Mouse (Mus musculus) lung, embryonic 16.5 days (tissue): ENCODE data around the gene M6pr. TPM values are rescaled to one million over a fixed set of nuclear protein-coding genes. Genes with fewer than 3 reads are reported as not detected.
A peak's percentile ranks its signal among the peaks of the same experiment; 100 is the strongest.

Source experiments
- ATAC-seq: fragments of 200-750 bp; cut with Nextera tagmentation; 2 replicates; pipeline ENCODE4 v1.8.0; 2017; ENCODE audit warnings: low read depth, mild to moderate bottlenecking, moderate library complexity
- H3K27ac ChIP-seq: fragments of 300-500 bp; sonication (generic); 2 replicates; pipeline ENCODE4 v1.5.1; 2014; ENCODE audit warnings: mild to moderate bottlenecking, control low read depth, low read length
- H3K27me3 ChIP-seq: fragments of 300-500 bp; sonication (generic); 2 replicates; pipeline ENCODE4 v1.6.1; 2014; ENCODE audit warnings: low read depth, low read length, mixed read lengths; ENCODE audit not compliant: control insufficient read depth, insufficient read depth
- H3K36me3 ChIP-seq: fragments of 300-500 bp; sonication (generic); 2 replicates; pipeline ENCODE4 v1.6.1; 2014; ENCODE audit warnings: low read length; ENCODE audit not compliant: control insufficient read depth, insufficient read depth
- H3K4me1 ChIP-seq: fragments of 300-500 bp; sonication (generic); replicated peaks from 2 replicates; pipeline ENCODE4 v1.6.1; 2014; ENCODE audit warnings: low read length, mixed read lengths; ENCODE audit not compliant: control insufficient read depth, insufficient read depth
- H3K4me2 ChIP-seq: fragments of 300-500 bp; sonication (generic); 2 replicates; pipeline ENCODE4 v1.6.1; 2014; ENCODE audit warnings: low read depth, low read length, control low read depth
- H3K4me3 ChIP-seq: fragments of 300-500 bp; sonication (generic); 2 replicates; pipeline ENCODE4 v1.5.1; 2014; ENCODE audit warnings: mild to moderate bottlenecking, low read length, control low read depth
- H3K9ac ChIP-seq: fragments of 300-500 bp; sonication (generic); 2 replicates; pipeline ENCODE4 v1.6.1; 2014; ENCODE audit warnings: low read length, control low read depth
- H3K9me3 ChIP-seq: fragments of 300-500 bp; sonication (generic); 2 replicates; pipeline ENCODE4 v1.6.1; 2016; ENCODE audit warnings: low read length; ENCODE audit not compliant: control insufficient read depth
- WGBS: fragments of 180-500 bp; shearing (Covaris S2); extraction: QIAGEN DNeasy Blood & Tissue Kit; methylation state at CpG from one replicate; pipeline ENCODE4 v1.1.7; 2014; 5-methylcytosine and 5-hydroxymethylcytosine counted together
- polyA plus RNA-seq: library from polyadenylated mRNA; unstranded; fragments of >200 nt; fragmentation: Nextera tagmentation; extraction: Ambion mirVana; gene quantifications from 2 replicates; pipeline ENCODE4 v1.2.1, GENCODE M21; 2015

Gene M6pr
- polyA plus RNA-seq, 1 experiment from 2014 or later: 123 TPM

GRCm38 (mm10) chr6:122334786-122335340, 26.3 kb downstream of the M6pr start:
- Histone ChIP-seq H3K27ac (no peak overlapping the region), H3K9me3 (no peaks in the 10 kb centered on the region), H3K9ac (no peak overlapping the region), H3K4me2 (no peak overlapping the region), H3K36me3 (peaks cover 23% of the 10 kb centered on the region), H3K27me3 (no peaks in the 10 kb centered on the region), H3K4me3 (no peak overlapping the region), H3K4me1 (peaks cover 8% of the 10 kb centered on the region; the same call in 1 of the 2 replicates)
- ATAC-seq: no peak
- WGBS: 78% methylated on average over 7 of the region's 7 CpGs

- Histone ChIP-seq H3K4me2 (no peak overlapping the region), H3K4me1 (peaks cover 12% of the 10 kb centered on the region; the same call in 1 of the 2 replicates), H3K9me3 (no peaks in the 10 kb centered on the region), H3K4me3 (no peak overlapping the region), H3K27ac (no peak overlapping the region), H3K27me3 (no peaks in the 10 kb centered on the region), H3K9ac (no peak overlapping the region), H3K36me3 (peaks cover 14% of the 10 kb centered on the region)
- no peak for ATAC-seq
- WGBS: 52% methylated on average over 6 of the region's 6 CpGs
Observed at GRCm38 (mm10) chr6:122337546-122337945, 29.0 kb downstream of the M6pr start.

DNA sequence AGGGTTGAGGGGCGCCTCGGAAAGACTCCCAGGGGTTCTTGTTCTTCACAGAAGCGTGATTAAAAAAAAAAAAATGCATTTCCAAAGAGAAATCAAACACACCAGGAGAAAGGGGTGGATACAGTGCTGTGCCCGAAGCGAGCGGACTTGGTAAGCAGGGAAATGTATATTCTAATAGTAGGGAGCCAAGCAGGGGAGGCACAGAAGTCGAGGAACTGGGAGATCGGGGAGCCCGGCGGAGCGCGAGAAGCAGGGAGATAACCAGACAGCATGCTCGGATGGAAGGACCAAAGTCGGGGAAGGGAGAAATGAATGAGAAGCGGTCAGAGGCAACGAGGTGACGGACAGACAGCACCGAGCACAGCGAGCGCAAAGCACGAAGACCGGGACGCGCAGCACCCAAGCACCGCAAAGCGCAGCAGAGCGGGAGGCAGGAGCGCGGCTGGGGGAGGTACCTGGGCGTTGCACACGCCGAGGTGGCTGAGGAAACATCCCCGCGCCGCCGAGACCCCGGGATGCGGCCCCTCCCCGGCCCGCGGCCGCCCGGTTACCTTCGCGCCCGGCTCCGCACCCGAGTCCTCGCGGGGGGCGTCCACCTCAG, 30.6 kb downstream of the M6pr start:
- ATAC-seq: peak; percentile 81
- peak overlapping the region; percentile 65 for H3K4me2 ChIP-seq
- WGBS: under 1% methylated on average over 27 of the region's 51 CpGs
- H3K4me1 ChIP-seq: peaks cover 12% of the 10 kb centered on the region; the same call in 1 of the 2 replicates
- H3K4me3 ChIP-seq: peak overlapping the region; percentile 76
- peak overlapping the region; percentile 82 for H3K9ac ChIP-seq
- peak overlapping the region; percentile 97 for H3K27ac ChIP-seq
- H3K9me3 ChIP-seq: no peaks in the 10 kb centered on the region
- H3K27me3 ChIP-seq: no peaks in the 10 kb centered on the region
- H3K36me3 ChIP-seq: peaks cover 7% of the 10 kb centered on the region

DNA sequence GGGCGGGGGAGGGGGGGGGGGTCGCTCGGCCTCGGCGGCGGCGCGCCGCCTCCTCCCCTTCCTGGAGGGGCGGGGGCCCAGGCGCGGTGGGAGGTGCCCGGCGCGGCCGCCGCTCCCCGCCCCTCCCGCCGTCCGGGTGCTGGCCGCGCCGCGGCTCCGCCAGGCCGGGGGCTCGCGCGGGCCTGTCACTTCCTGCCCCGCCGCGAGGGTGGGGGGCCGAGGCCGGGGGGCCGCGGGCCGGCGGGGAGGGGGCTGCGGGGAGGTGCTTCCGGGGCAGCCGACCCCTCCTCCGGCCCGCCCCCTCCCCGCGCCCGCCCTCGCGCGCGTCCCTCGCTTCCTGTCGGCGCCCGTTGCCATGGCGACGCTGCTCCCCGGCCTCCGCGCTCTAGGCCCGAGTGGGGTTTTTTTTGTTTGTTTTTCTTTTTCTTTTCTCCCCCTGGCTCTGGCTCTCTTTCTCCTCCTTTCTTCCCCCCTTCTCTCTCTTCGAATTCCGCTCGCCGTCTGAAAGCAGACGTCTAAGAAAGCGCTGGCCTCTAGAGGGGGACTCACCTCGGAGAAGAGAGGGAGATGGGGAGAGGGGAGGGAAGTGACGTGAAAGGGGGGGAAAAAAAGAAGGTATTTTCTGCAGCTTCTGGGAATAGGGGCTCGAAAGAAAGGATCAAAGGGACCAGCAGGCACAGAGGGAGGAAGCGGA, 31.3 kb downstream of the M6pr start:
- Histone ChIP-seq H3K4me1 (peaks cover 14% of the 10 kb centered on the region; the same call in 1 of the 2 replicates), H3K9ac (peak overlapping the region; percentile 82), H3K27ac (peak overlapping the region; percentile 97), H3K4me3 (peak overlapping the region; percentile 76), H3K9me3 (no peaks in the 10 kb centered on the region), H3K36me3 (peaks cover 3% of the 10 kb centered on the region), H3K4me2 (peak overlapping the region; percentile 77), H3K27me3 (no peaks in the 10 kb centered on the region)
- 0% methylated on average over 29 of the region's 71 CpGs for WGBS
- peak; percentile 91 for ATAC-seq

GRCm38 (mm10) chr6:122340349-122341000, 32.0 kb downstream of the M6pr start, which contains the start of gene Phc1:
TSS of gene Phc1 (minus strand) at chr6:122340561.
- Histone ChIP-seq H3K36me3 (0 out of 2 replicates have a peak, but pooled peaks cover 2% of the 10 kb centered on the region), H3K4me1 (peaks cover 14% of the 10 kb centered on the region; the same call in 1 of the 2 replicates), H3K4me3 (peak within 1 kb of the TSS; percentile 76), H3K27me3 (no peaks in the 10 kb centered on the region), H3K4me2 (peak within 1 kb of the TSS; percentile 77), H3K27ac (peak within 1 kb of the TSS; percentile 97), H3K9me3 (no peaks in the 10 kb centered on the region), H3K9ac (peak within 1 kb of the TSS; percentile 82)
- peak; percentile 16 for ATAC-seq
- WGBS: 2% methylated on average over 17 of the region's 17 CpGs

GRCm38 (mm10) chr6:122341038-122341810, 32.7 kb downstream of the M6pr start:
- H3K27ac ChIP-seq: peak overlapping the region; percentile 97
- WGBS: 48% methylated on average over 7 of the region's 7 CpGs
- H3K4me1 ChIP-seq: peaks cover 14% of the 10 kb centered on the region; the same call in 1 of the 2 replicates
- peak overlapping the region; percentile 77; the same call in 1 of the 2 replicates for H3K4me2 ChIP-seq
- 0 out of 2 replicates have a peak, but pooled peaks cover under 1% of the 10 kb centered on the region for H3K36me3 ChIP-seq
- H3K27me3 ChIP-seq: no peaks in the 10 kb centered on the region
- no peaks in the 10 kb centered on the region for H3K9me3 ChIP-seq
- H3K9ac ChIP-seq: no peak overlapping the region
- no peak for ATAC-seq
- H3K4me3 ChIP-seq: no peak overlapping the region

DNA sequence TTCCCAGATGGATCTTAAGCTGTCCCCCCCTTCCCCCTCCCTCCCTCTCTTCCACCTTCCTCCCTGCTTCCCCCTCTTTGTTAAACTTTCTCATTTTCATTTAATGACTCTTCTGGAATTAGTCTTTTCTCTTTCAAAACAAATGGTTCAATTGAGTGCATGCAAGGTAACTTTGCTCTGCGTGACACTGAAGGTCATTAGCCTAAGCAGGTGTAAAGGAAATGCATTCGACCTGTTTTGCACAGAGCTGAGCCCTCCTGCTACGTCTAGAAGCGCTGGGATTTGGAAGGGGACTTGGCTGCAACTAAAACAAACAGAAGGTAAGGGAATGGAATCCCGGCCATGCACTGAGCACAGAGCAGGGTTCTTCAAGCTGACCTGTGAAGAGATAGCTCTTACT, 33.6 kb downstream of the M6pr start:
- ATAC-seq: no peak
- no peak overlapping the region for H3K9ac ChIP-seq
- no peak overlapping the region for H3K4me2 ChIP-seq
- no peaks in the 10 kb centered on the region for H3K36me3 ChIP-seq
- H3K27me3 ChIP-seq: no peaks in the 10 kb centered on the region
- H3K4me1 ChIP-seq: peaks cover 14% of the 10 kb centered on the region; the same call in 1 of the 2 replicates
- no peak overlapping the region for H3K4me3 ChIP-seq
- H3K27ac ChIP-seq: no peak overlapping the region
- no peaks in the 10 kb centered on the region for H3K9me3 ChIP-seq
- 18% methylated on average over 5 of the region's 5 CpGs for WGBS

GRCm38 (mm10) chr6:122343719-122344118, 35.2 kb downstream of the M6pr start:
- Histone ChIP-seq H3K27ac (no peak overlapping the region), H3K36me3 (no peaks in the 10 kb centered on the region), H3K4me3 (no peak overlapping the region), H3K4me1 (peaks cover 7% of the 10 kb centered on the region; the same call in 1 of the 2 replicates), H3K9ac (no peak overlapping the region), H3K9me3 (no peaks in the 10 kb centered on the region), H3K4me2 (no peak overlapping the region), H3K27me3 (no peaks in the 10 kb centered on the region)
- no peak for ATAC-seq
- 11% methylated on average over 10 of the region's 10 CpGs for WGBS
